ENCODE assay signal across 10 mouse cellular contexts in genomic region chr15:84209517-84210412, GRCm38 (mm10). TPM values are rescaled to one million over a fixed set of nuclear protein-coding genes. Genes with fewer than 3 reads are reported as not detected.
DNase-seq lines count a peak whose midpoint lies in the region; ATAC-seq lines count a peak whose summit lies in the region.
"Had no signal": no experiment of that assay in that cellular context is flagged by ENCODE, and none has a peak within 500 bp of the region (broad histone marks: within the 10 kb centered on the region; RNA-seq: fewer than 3 reads in every experiment).

No protein-coding gene starts in this region.

- no peak overlapping the region for H3K4me3 ChIP-seq in forebrain, embryonic 13.5 days
- H3K4me3 ChIP-seq in forebrain, embryonic 11.5 days (ENCODE audit: low read depth, low read length), result no peak overlapping the region
- H3K4me3 ChIP-seq in lung, embryonic 16.5 days (ENCODE audit: low read length), result no peak overlapping the region
- H3K4me3 ChIP-seq in limb, embryonic 10.5 days, result no peak overlapping the region

- peak overlapping the region; percentile 37; the same call in 1 of the 2 replicates for H3K27ac ChIP-seq in forebrain, embryonic 13.5 days
- no peak overlapping the region for H3K27ac ChIP-seq in forebrain, embryonic 11.5 days (ENCODE audit: low read depth, low read length)
- peak overlapping the region; percentile 67 for H3K27ac ChIP-seq in lung, embryonic 16.5 days (ENCODE audit: low read length)
- H3K27ac ChIP-seq in limb, embryonic 10.5 days, result peak overlapping the region; percentile 50; the same call in 1 of the 2 replicates
- H3K27ac ChIP-seq: hindbrain, postnatal 0 days had no signal

- H3K4me1 ChIP-seq in forebrain, embryonic 13.5 days, result peaks cover 9% of the 10 kb centered on the region
- H3K4me1 ChIP-seq in forebrain, embryonic 11.5 days (replicated peaks; ENCODE audit: control insufficient read depth, insufficient read depth, low read length), result no peaks in the 10 kb centered on the region
- 0 out of 2 replicates have a peak, but pooled peaks cover 4% of the 10 kb centered on the region for H3K4me1 ChIP-seq in lung, embryonic 16.5 days (replicated peaks; ENCODE audit: control insufficient read depth, insufficient read depth, low read length)
- peaks cover 29% of the 10 kb centered on the region for H3K4me1 ChIP-seq in limb, embryonic 10.5 days

- H3K27me3 ChIP-seq in forebrain, embryonic 13.5 days, result no peaks in the 10 kb centered on the region
- H3K27me3 ChIP-seq in forebrain, embryonic 11.5 days (ENCODE audit: control insufficient read depth, insufficient read depth, low read length), result no peaks in the 10 kb centered on the region
- no peaks in the 10 kb centered on the region for H3K27me3 ChIP-seq in lung, embryonic 16.5 days (ENCODE audit: control insufficient read depth, insufficient read depth, low read depth, low read length)
- H3K27me3 ChIP-seq in limb, embryonic 10.5 days (ENCODE audit: low read depth, poor library complexity, severe bottlenecking), result no peaks in the 10 kb centered on the region

- H3K36me3 ChIP-seq in forebrain, embryonic 13.5 days (ENCODE audit: poor library complexity, severe bottlenecking), result peaks cover 85% of the 10 kb centered on the region
- peaks cover under 1% of the 10 kb centered on the region; the same call in 1 of the 2 replicates for H3K36me3 ChIP-seq in forebrain, embryonic 11.5 days (ENCODE audit: control insufficient read depth, insufficient read depth, low read length)
- H3K36me3 ChIP-seq in lung, embryonic 16.5 days (ENCODE audit: control insufficient read depth, insufficient read depth, low read length), result peaks cover 43% of the 10 kb centered on the region
- H3K36me3 ChIP-seq in limb, embryonic 10.5 days, result peaks cover 82% of the 10 kb centered on the region

- H3K9me3 ChIP-seq in forebrain, embryonic 13.5 days (replicated peaks), result no peaks in the 10 kb centered on the region
- no peaks in the 10 kb centered on the region for H3K9me3 ChIP-seq in forebrain, embryonic 11.5 days (ENCODE audit: control insufficient read depth, low read length)
- no peaks in the 10 kb centered on the region for H3K9me3 ChIP-seq in lung, embryonic 16.5 days (ENCODE audit: control insufficient read depth, low read length)
- H3K9me3 ChIP-seq in limb, embryonic 10.5 days (replicated peaks), result no peaks in the 10 kb centered on the region

- DNase-seq in forebrain, embryonic 11.5 days (ENCODE audit: low spot score), result no peak
- no peak for DNase-seq in lung, postnatal 14 days
- DNase-seq in limb, embryonic 10.5 days (ENCODE audit: low spot score), result no peak
- peak; percentile 58 to 77 for DNase-seq in spleen, postnatal 36 days (ENCODE audit: low spot score in 2 of 2)
- no peak for DNase-seq in adrenal gland, adult 18-20 months (ENCODE audit: low spot score in 2 of 2)
- DNase-seq in cerebellum, adult 9-11 months, result no peak
- DNase-seq: cerebellum, postnatal 10 days had no signal

- no peak overlapping the region for H3K4me2 ChIP-seq in forebrain, embryonic 13.5 days
- H3K4me2 ChIP-seq in forebrain, embryonic 11.5 days (ENCODE audit: low read depth, low read length, severe bottlenecking), result no peak overlapping the region
- no peak overlapping the region for H3K4me2 ChIP-seq in lung, embryonic 16.5 days (ENCODE audit: low read depth, low read length)

- ATAC-seq in forebrain, embryonic 13.5 days, result no peak
- ATAC-seq in forebrain, embryonic 11.5 days (replicated peaks; ENCODE audit: low FRiP score), result no peak
- ATAC-seq in lung, embryonic 16.5 days (ENCODE audit: low read depth), result peak; percentile 64; the same call in 1 of the 2 replicates
- ATAC-seq: hindbrain, postnatal 0 days had no signal

- no peak overlapping the region for H3K9ac ChIP-seq in forebrain, embryonic 13.5 days
- no peak overlapping the region for H3K9ac ChIP-seq in forebrain, embryonic 11.5 days (ENCODE audit: low read length)
- no peak overlapping the region for H3K9ac ChIP-seq in lung, embryonic 16.5 days (ENCODE audit: low read length)

- WGBS in forebrain, embryonic 13.5 days, result 91% methylated on average over 11 of the region's 11 CpGs
- WGBS in forebrain, embryonic 11.5 days, result 87% methylated on average over 11 of the region's 11 CpGs
- WGBS in lung, embryonic 16.5 days, result 67% methylated on average over 11 of the region's 11 CpGs
- 85% methylated on average over 11 of the region's 11 CpGs for WGBS in limb, embryonic 10.5 days

RNA-seq across cellular contexts. Expression of gene Samm50, which starts 17.7 kb away (rescaled TPM):
- polyA plus RNA-seq in forebrain, embryonic 13.5 days (2015; fragmentation: Nextera tagmentation; extraction: Ambion mirVana), result 84.4 and 91.5 TPM in 2 replicates
- polyA plus RNA-seq in forebrain, embryonic 11.5 days (2014; fragmentation: Nextera tagmentation; extraction: Ambion mirVana), result 78.8 and 83.0 TPM in 2 replicates
- 98.8 and 105 TPM in 2 replicates for polyA plus RNA-seq in lung, embryonic 16.5 days (2015; fragmentation: Nextera tagmentation; extraction: Ambion mirVana)
- 117 and 118 TPM in 2 replicates for polyA plus RNA-seq in limb, embryonic 10.5 days (2016; fragmentation: Nextera tagmentation; extraction: Ambion mirVana)
- 100 to 1,000 TPM; 148 to 189 TPM for total RNA-seq in adrenal gland, adult 18-20 months (2021)

RNA-seq across cellular contexts. Expression of gene Parvb, which starts 22.1 kb away (rescaled TPM):
- polyA plus RNA-seq in forebrain, embryonic 13.5 days (2015; fragmentation: Nextera tagmentation; extraction: Ambion mirVana), result 2.1 and 2.6 TPM in 2 replicates
- polyA plus RNA-seq in forebrain, embryonic 11.5 days (2014; fragmentation: Nextera tagmentation; extraction: Ambion mirVana), result 3.3 and 4.9 TPM in 2 replicates
- polyA plus RNA-seq in lung, embryonic 16.5 days (2015; fragmentation: Nextera tagmentation; extraction: Ambion mirVana), result 5.2 and 5.3 TPM in 2 replicates
- polyA plus RNA-seq in limb, embryonic 10.5 days (2016; fragmentation: Nextera tagmentation; extraction: Ambion mirVana), result 9.0 and 11.0 TPM in 2 replicates
- total RNA-seq in adrenal gland, adult 18-20 months (2021), result 10 to 100 TPM; 15.6 to 24.9 TPM

RNA-seq across cellular contexts. Expression of gene Pnpla3, which starts 42.1 kb away (rescaled TPM):
- 2.8 and 3.1 TPM in 2 replicates for polyA plus RNA-seq in forebrain, embryonic 13.5 days (2015; fragmentation: Nextera tagmentation; extraction: Ambion mirVana)
- 1.6 and 2.0 TPM in 2 replicates for polyA plus RNA-seq in forebrain, embryonic 11.5 days (2014; fragmentation: Nextera tagmentation; extraction: Ambion mirVana)
- polyA plus RNA-seq in lung, embryonic 16.5 days (2015; fragmentation: Nextera tagmentation; extraction: Ambion mirVana), result 0.38 TPM in 1 of 2 replicates, not detected in the other
- polyA plus RNA-seq in limb, embryonic 10.5 days (2016; fragmentation: Nextera tagmentation; extraction: Ambion mirVana), result 0.10 and 0.19 TPM in 2 replicates
- total RNA-seq in adrenal gland, adult 18-20 months (2021), result 100 to 1,000 TPM in 1 of 2 experiments, 10 to 100 TPM in 1; 55.8 to 288 TPM

Comparison
In these comparisons a context has a peak if more than half of its experiments do, and no peak if none do; other contexts are left out.
1. DNase-seq: peak in spleen, postnatal 36 days (2 of 2); none in forebrain, embryonic 11.5 days (single experiment), lung, postnatal 14 days (single experiment), limb, embryonic 10.5 days (single experiment), adrenal gland, adult 18-20 months (0 of 2) and cerebellum, adult 9-11 months (single experiment).